8 mouse cellular contexts compared by ENCODE assay signal in genomic region chr2:26493021-26493781, GRCm38 (mm10). TPM values are rescaled to one million over a fixed set of nuclear protein-coding genes. Genes with fewer than 3 reads are reported as not detected.
DNase-seq lines count a peak whose midpoint lies in the region; ATAC-seq and TF ChIP-seq lines count a peak whose summit lies in the region.

No protein-coding gene starts in this region.

- no peak for TF ChIP-seq EP300 in liver, embryonic 14.5 days (IDR thresholded peaks at IDR 0.05; ENCODE audit: low read depth)

- 24% methylated on average over 9 of the region's 9 CpGs for WGBS in hindbrain, embryonic 13.5 days
- 15% methylated on average over 9 of the region's 9 CpGs for WGBS in liver, embryonic 14.5 days (ENCODE audit: insufficient replicate concordance)

- no peak for DNase-seq in layer of hippocampus, adult 2 months (ENCODE audit: low spot score in 2 of 2)
- no peak for DNase-seq in layer of hippocampus, postnatal 36 days
- DNase-seq in embryo, embryonic 9.5 days (ENCODE audit: extremely low spot score), result peak; percentile 51
- no peak for DNase-seq in liver, embryonic 14.5 days (ENCODE audit: low read depth in 3 of 3, low spot score in 3 of 3)
- peak; percentile 56 for DNase-seq in splenic B cell, adult 2 months (ENCODE audit: low read depth, low spot score)
- DNase-seq in urinary bladder, postnatal 4 days (ENCODE audit: low spot score in 2 of 2), result no peak
- DNase-seq in spleen, adult 12 weeks (ENCODE audit: low spot score), result no peak

- no peaks in the 10 kb centered on the region for H3K27me3 ChIP-seq in hindbrain, embryonic 13.5 days
- no peaks in the 10 kb centered on the region for H3K27me3 ChIP-seq in liver, embryonic 14.5 days (ENCODE audit: control insufficient read depth, insufficient read depth, low read length)
- no peaks in the 10 kb centered on the region for H3K27me3 ChIP-seq in splenic B cell, adult 2 months (ENCODE audit: control insufficient read depth, insufficient read depth, low read length, poor library complexity, severe bottlenecking)

- peak overlapping the region; percentile 84 for H3K27ac ChIP-seq in layer of hippocampus, adult 2 months
- H3K27ac ChIP-seq in hindbrain, embryonic 13.5 days, result peak overlapping the region; percentile 90
- no peak overlapping the region for H3K27ac ChIP-seq in liver, embryonic 14.5 days

- peaks cover 99% of the 10 kb centered on the region for H3K4me1 ChIP-seq in hindbrain, embryonic 13.5 days (replicated peaks)
- peaks cover 0 to 12% of the 10 kb centered on the region in 2 experiments; a peak in 2 of 4 replicates for H3K4me1 ChIP-seq in liver, embryonic 14.5 days (replicated peaks; ENCODE audit: control insufficient read depth in 2 of 2, insufficient read depth in 2 of 2, low read length in 1 of 2)

- peak overlapping the region; percentile 49 for H3K9ac ChIP-seq in hindbrain, embryonic 13.5 days
- no peak overlapping the region for H3K9ac ChIP-seq in liver, embryonic 14.5 days (replicated peaks)

- no peaks in the 10 kb centered on the region for H3K36me3 ChIP-seq in hindbrain, embryonic 13.5 days
- H3K36me3 ChIP-seq in liver, embryonic 14.5 days (replicated peaks; ENCODE audit: control insufficient read depth, insufficient read depth, low read depth), result no peaks in the 10 kb centered on the region
- H3K36me3 ChIP-seq in splenic B cell, adult 2 months (ENCODE audit: control insufficient read depth, insufficient read depth, low read length, poor library complexity, severe bottlenecking), result no peaks in the 10 kb centered on the region

- peak overlapping the region; percentile 0; the same call in 1 of the 2 replicates for H3K4me3 ChIP-seq in layer of hippocampus, adult 2 months
- H3K4me3 ChIP-seq in hindbrain, embryonic 13.5 days, result no peak overlapping the region
- no peak overlapping the region for H3K4me3 ChIP-seq in liver, embryonic 14.5 days (ENCODE audit: insufficient read depth in 1 of 2, low read depth in 2 of 2, low read length in 2 of 2)

- peak overlapping the region; percentile 37 for H3K4me2 ChIP-seq in hindbrain, embryonic 13.5 days
- peak overlapping the region; percentile 22 for H3K4me2 ChIP-seq in liver, embryonic 14.5 days (ENCODE audit: low read depth)

- no peaks in the 10 kb centered on the region for H3K9me3 ChIP-seq in hindbrain, embryonic 13.5 days
- no peaks in the 10 kb centered on the region for H3K9me3 ChIP-seq in liver, embryonic 14.5 days (ENCODE audit: control insufficient read depth, low read length)

- no peak for ATAC-seq in hindbrain, embryonic 13.5 days (ENCODE audit: low FRiP score)
- ATAC-seq in liver, embryonic 14.5 days (ENCODE audit: insufficient read depth), result 0 out of 2 replicates have a peak, but pooled peaks have one; percentile 7

- no peak for TF ChIP-seq CTCF in layer of hippocampus, adult 2 months (conservative IDR thresholded peaks at IDR 0.05)
- no peak for TF ChIP-seq CTCF in liver, embryonic 14.5 days (IDR thresholded peaks at IDR 0.05; ENCODE audit: low read depth)

RNA-seq across cellular contexts. Expression of gene Notch1, which starts 23.3 kb away (rescaled TPM):
- total RNA-seq in layer of hippocampus, adult 2 months (2021), result 10 to 100 TPM; 32.7 to 35.7 TPM
- 10 to 100 TPM; 30.4 to 31.4 TPM for total RNA-seq in layer of hippocampus, postnatal 36 days (2021)
- 17.5 and 19.2 TPM in 2 replicates for polyA plus RNA-seq in hindbrain, embryonic 13.5 days (2015; fragmentation: Nextera tagmentation; extraction: Ambion mirVana)
- polyA plus RNA-seq in liver, embryonic 14.5 days (2012; rRNA removed), result 1.7 and 1.8 TPM in 2 replicates
- 2.1 and 2.3 TPM in 2 replicates for polyA plus RNA-seq in liver, embryonic 14.5 days (2014; fragmentation: Nextera tagmentation; extraction: Ambion mirVana)

RNA-seq across cellular contexts. Expression of gene Sec16a, which starts 48.2 kb away (rescaled TPM):
- 10 to 100 TPM; 49.3 to 51.3 TPM for total RNA-seq in layer of hippocampus, adult 2 months (2021)
- 10 to 100 TPM; 52.9 to 57.5 TPM for total RNA-seq in layer of hippocampus, postnatal 36 days (2021)
- 18.3 and 18.5 TPM in 2 replicates for polyA plus RNA-seq in hindbrain, embryonic 13.5 days (2015; fragmentation: Nextera tagmentation; extraction: Ambion mirVana)
- 9.4 and 10.5 TPM in 2 replicates for polyA plus RNA-seq in liver, embryonic 14.5 days (2012; rRNA removed)
- 9.3 and 10.7 TPM in 2 replicates for polyA plus RNA-seq in liver, embryonic 14.5 days (2014; fragmentation: Nextera tagmentation; extraction: Ambion mirVana)

Comparison
In these comparisons a context has a peak if more than half of its experiments do, and no peak if none do; other contexts are left out.
1. DNase-seq: peak in embryo, embryonic 9.5 days (single experiment) and splenic B cell, adult 2 months (single experiment); none in layer of hippocampus, adult 2 months (0 of 2), layer of hippocampus, postnatal 36 days (0 of 2), liver, embryonic 14.5 days (0 of 3), urinary bladder, postnatal 4 days (0 of 2) and spleen, adult 12 weeks (single experiment).